Mouse (Mus musculus) heart, postnatal 0 days (tissue): ENCODE data around the gene Hoxb9. TPM values are rescaled to one million over a fixed set of nuclear protein-coding genes. Genes with fewer than 3 reads are reported as not detected.

ENCODE experiments used
- ATAC-seq: fragments of 200-750 bp; cut with Nextera tagmentation; 2 replicates; pipeline ENCODE4 v1.8.0; 2017; ENCODE audit warnings: low read depth, moderate number of reproducible peaks, moderate library complexity; ENCODE audit not compliant: insufficient read depth
- DNase-seq: peaks from one replicate; pipeline ENCODE4 v3.0.0-alpha.2; 2016; ENCODE audit warnings: low spot score
- H3K27ac ChIP-seq: fragments of 300-500 bp; sonication (generic); 2 replicates; pipeline ENCODE4 v1.5.1; 2014; ENCODE audit warnings: low read depth, mild to moderate bottlenecking
- H3K27me3 ChIP-seq: fragments of 300-500 bp; sonication (generic); 2 replicates; pipeline ENCODE4 v1.6.1; 2014; ENCODE audit warnings: low read length, mixed read lengths; ENCODE audit not compliant: control insufficient read depth, insufficient read depth
- H3K36me3 ChIP-seq: fragments of 300-500 bp; sonication (generic); replicated peaks from 2 replicates; pipeline ENCODE4 v1.6.1; 2014; ENCODE audit warnings: low read length, mixed read lengths; ENCODE audit not compliant: control insufficient read depth, insufficient read depth
- H3K4me1 ChIP-seq: fragments of 300-500 bp; sonication (generic); 2 replicates; pipeline ENCODE4 v1.6.1; 2014; ENCODE audit warnings: antibody characterized with exemption; ENCODE audit not compliant: control insufficient read depth, insufficient read depth
- H3K4me2 ChIP-seq: fragments of 300-500 bp; sonication (generic); 2 replicates; pipeline ENCODE4 v1.6.1; 2014; ENCODE audit warnings: low read depth, mild to moderate bottlenecking, low read length, moderate library complexity
- H3K4me3 ChIP-seq: fragments of 300-500 bp; sonication (generic); 2 replicates; pipeline ENCODE4 v1.5.1; 2014; ENCODE audit warnings: low read depth, low read length
- H3K9ac ChIP-seq: fragments of 300-500 bp; sonication (generic); replicated peaks from 2 replicates; pipeline ENCODE4 v1.6.1; 2014; ENCODE audit warnings: low read depth, low read length, mixed read lengths
- H3K9me3 ChIP-seq: fragments of 300-500 bp; sonication (generic); replicated peaks from 2 replicates; pipeline ENCODE4 v1.6.1; 2016; ENCODE audit warnings: low read length; ENCODE audit not compliant: control insufficient read depth
- CTCF ChIP-seq: IDR thresholded peaks from 2 replicates; pipeline ENCODE4 v1.5.1; 2016; ENCODE audit warnings: antibody characterized with exemption, control low read depth, low read depth
- EP300 ChIP-seq: IDR thresholded peaks from 2 replicates; pipeline ENCODE4 v1.6.1; 2016; ENCODE audit warnings: antibody characterized with exemption, low read depth
- WGBS: fragments of 180-500 bp; shearing (Covaris S2); extraction: QIAGEN DNeasy Blood & Tissue Kit; methylation state at CpG from one replicate; pipeline ENCODE4 v1.1.7; 2014; 5-methylcytosine and 5-hydroxymethylcytosine counted together
- polyA plus RNA-seq: library from polyadenylated mRNA; unstranded; fragments of >200 nt; fragmentation: Nextera tagmentation; extraction: Ambion mirVana; gene quantifications from 2 replicates; pipeline ENCODE4 v1.2.1, GENCODE M21; 2015
- total RNA-seq: library from RNA; depleted of rRNA; stranded (reverse); fragments of >200 nt; gene quantifications from 2 replicates; pipeline ENCODE4 v1.2.3, GENCODE M21; 2014; ENCODE audit warnings: low replicate concordance

The Hoxb9 gene
- total and polyA plus RNA-seq, 2 experiments from 2014 or later: not detected

- WGBS: 14% methylated on average over 6 of the region's 6 CpGs
- DNase-seq (no peak), ATAC-seq (no peak)
- no peak overlapping the region for H3K9ac ChIP-seq
- TF ChIP-seq EP300 (no peak), CTCF (no peak)
- H3K36me3 ChIP-seq: no peaks in the 10 kb centered on the region
- H3K4me3 ChIP-seq: no peak overlapping the region
- no peak overlapping the region for H3K27ac ChIP-seq
- H3K27me3 ChIP-seq: peaks cover 100% of the 10 kb centered on the region
- H3K4me2 ChIP-seq: no peak overlapping the region
- no peaks in the 10 kb centered on the region for H3K4me1 ChIP-seq
- no peaks in the 10 kb centered on the region for H3K9me3 ChIP-seq
These were observed 18.6 kb downstream of the Hoxb9 start for GRCm38 (mm10) chr11:96289837-96290236.

- H3K27ac ChIP-seq: no peak overlapping the region
- H3K9ac ChIP-seq: no peak overlapping the region
- no peaks in the 10 kb centered on the region for H3K9me3 ChIP-seq
- ATAC-seq (no peak), DNase-seq (no peak)
- 12% methylated on average over 17 of the region's 17 CpGs for WGBS
- H3K4me1 ChIP-seq: no peaks in the 10 kb centered on the region
- H3K27me3 ChIP-seq: peaks cover 100% of the 10 kb centered on the region
- no peak overlapping the region for H3K4me3 ChIP-seq
- H3K36me3 ChIP-seq: no peaks in the 10 kb centered on the region
- TF ChIP-seq CTCF (no peak), EP300 (no peak)
- H3K4me2 ChIP-seq: no peak overlapping the region
These were observed 19.6 kb downstream of the Hoxb9 start for GRCm38 (mm10) chr11:96290705-96291355.

GRCm38 (mm10) chr11:96291681-96292564 lies 20.7 kb downstream of the Hoxb9 start, which contains the start of gene Hoxb6:
Gene Hoxb6, plus strand, starts transcription at chr11:96292476.
- 5% methylated on average over 22 of the region's 22 CpGs for WGBS

GRCm38 (mm10) chr11:96292565-96293301 lies 21.5 kb downstream of the Hoxb9 start:
- Histone ChIP-seq H3K9ac (no peak overlapping the region), H3K36me3 (no peaks in the 10 kb centered on the region), H3K4me2 (no peak overlapping the region), H3K27ac (no peak overlapping the region), H3K9me3 (no peaks in the 10 kb centered on the region), H3K27me3 (peaks cover 100% of the 10 kb centered on the region), H3K4me1 (no peaks in the 10 kb centered on the region), H3K4me3 (peak overlapping the region; percentile 1; the same call in 1 of the 2 replicates)
- no peak for DNase-seq
- ATAC-seq: no peak
- WGBS: 3% methylated on average over 12 of the region's 12 CpGs
- TF ChIP-seq CTCF (no peak), EP300 (no peak)

More at GRCm38 (mm10) chr11:96291681-96292564, 20.7 kb downstream of the Hoxb9 start, which contains the start of gene Hoxb6:
- peaks cover 100% of the 10 kb centered on the region for H3K27me3 ChIP-seq
- H3K9ac ChIP-seq: no peak within 1 kb of the TSS
- no peak within 1 kb of the TSS for H3K27ac ChIP-seq
- DNase-seq: no peak
- H3K4me2 ChIP-seq: no peak within 1 kb of the TSS
- ATAC-seq: no peak
- no peaks in the 10 kb centered on the region for H3K36me3 ChIP-seq
- peak within 1 kb of the TSS; percentile 1; the same call in 1 of the 2 replicates for H3K4me3 ChIP-seq
- H3K9me3 ChIP-seq: no peaks in the 10 kb centered on the region
- no peaks in the 10 kb centered on the region for H3K4me1 ChIP-seq
- TF ChIP-seq CTCF (no peak), EP300 (no peak)

- WGBS: 2% methylated on average over 22 of the region's 22 CpGs
- DNase-seq (no peak), ATAC-seq (no peak)
- no peak overlapping the region for H3K9ac ChIP-seq
- no peaks in the 10 kb centered on the region for H3K36me3 ChIP-seq
- H3K9me3 ChIP-seq: no peaks in the 10 kb centered on the region
- TF ChIP-seq CTCF: no peak
- TF ChIP-seq EP300: no peak
- no peak overlapping the region for H3K4me2 ChIP-seq
- H3K4me3 ChIP-seq: peak overlapping the region; percentile 1; the same call in 1 of the 2 replicates
- no peak overlapping the region for H3K27ac ChIP-seq
- H3K4me1 ChIP-seq: no peaks in the 10 kb centered on the region
- H3K27me3 ChIP-seq: peaks cover 100% of the 10 kb centered on the region
These were observed 22.2 kb downstream of the Hoxb9 start for GRCm38 (mm10) chr11:96293302-96293921.
